Mouse (Mus musculus): ENCODE data around the gene Psmc1.
A peak's percentile ranks its signal among the peaks of the same experiment; 100 is the strongest.

The Psmc1 gene

GRCm38 (mm10) chr12:100124913-100125798 lies 15.2 kb downstream of the Psmc1 start:
- DNase-seq, result no peak

- DNase-seq, result no peak
Observed at GRCm38 (mm10) chr12:100126968-100127865, 17.3 kb downstream of the Psmc1 start.

- DNase-seq, result no peak
Observed at GRCm38 (mm10) chr12:100127866-100128480, 18.0 kb downstream of the Psmc1 start.

- no peak for DNase-seq
Observed at GRCm38 (mm10) chr12:100128522-100128921, 18.6 kb downstream of the Psmc1 start.

GRCm38 (mm10) chr12:100128961-100129360 lies 19.0 kb downstream of the Psmc1 start:
- no peak for DNase-seq

GRCm38 (mm10) chr12:100131167-100131566 lies 21.2 kb downstream of the Psmc1 start:
- DNase-seq, result no peak

- DNase-seq, result peak; percentile 27 to 67
Observed at GRCm38 (mm10) chr12:100131655-100132054, 21.7 kb downstream of the Psmc1 start.

- DNase-seq, result no peak
Observed at GRCm38 (mm10) chr12:100134395-100134936, 24.5 kb downstream of the Psmc1 start.

- no peak for DNase-seq
Observed at GRCm38 (mm10) chr12:100135117-100135516, 25.2 kb downstream of the Psmc1 start.

- no peak for DNase-seq
Observed at GRCm38 (mm10) chr12:100142848-100143523, 33.0 kb downstream of the Psmc1 start.

GRCm38 (mm10) chr12:100143737-100144136 lies 33.8 kb downstream of the Psmc1 start:
- DNase-seq, result no peak

- no peak for DNase-seq
Observed at GRCm38 (mm10) chr12:100144269-100144668, 34.3 kb downstream of the Psmc1 start.

GRCm38 (mm10) chr12:100152466-100152865 lies 42.5 kb downstream of the Psmc1 start:
- DNase-seq, result no peak

- peak; percentile 80 to 83 for DNase-seq
Observed at GRCm38 (mm10) chr12:100159261-100159975, 49.5 kb downstream of the Psmc1 start, which contains the start of gene Nrde2. Gene Nrde2 (minus strand): TSS chr12:100159653.

- DNase-seq, result no peak
Observed at GRCm38 (mm10) chr12:100164991-100165500, 55.1 kb downstream of the Psmc1 start.

GRCm38 (mm10) chr12:100166177-100166576 lies 56.2 kb downstream of the Psmc1 start:
- DNase-seq, result peak in 1 of 2 experiments; percentile 26

GRCm38 (mm10) chr12:100166939-100167338 lies 57.0 kb downstream of the Psmc1 start:
- DNase-seq, result no peak

- DNase-seq, result no peak
Observed at GRCm38 (mm10) chr12:100167502-100167901, 57.5 kb downstream of the Psmc1 start.

GRCm38 (mm10) chr12:100167931-100168871 lies 58.2 kb downstream of the Psmc1 start:
- DNase-seq, result peak; percentile 12 to 24

GRCm38 (mm10) chr12:100172481-100172880 lies 62.5 kb downstream of the Psmc1 start:
- DNase-seq, result no peak

Measured in spleen, adult 18-20 months (tissue).